ENCODE assay signal across 25 mouse cellular contexts in the genomic region with DNA sequence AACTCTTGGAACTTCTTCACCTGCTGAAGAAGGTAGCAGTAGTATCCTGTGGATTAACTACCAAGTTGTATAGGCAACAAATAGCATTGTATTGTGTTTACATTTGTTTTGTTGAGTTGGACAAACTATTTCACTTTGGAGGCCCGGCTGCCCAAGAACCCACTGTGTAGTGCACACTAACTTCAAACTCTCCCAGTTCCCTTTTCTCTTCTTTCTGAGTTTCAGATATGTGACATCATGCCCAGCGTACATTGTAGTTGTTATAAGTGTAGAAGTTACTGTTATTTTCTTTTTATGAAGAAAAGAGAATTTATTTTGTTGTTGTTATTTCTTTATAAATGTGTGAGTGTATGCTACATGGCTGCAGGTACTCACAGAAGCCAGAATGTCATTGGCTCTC.
"Had no signal": no experiment of that assay in that cellular context is flagged by ENCODE, and none has a peak within 500 bp of the region (broad histone marks: within the 10 kb centered on the region; RNA-seq: fewer than 3 reads in every experiment).

No protein-coding gene starts in this region.

- H3K4me3 ChIP-seq: embryonic facial prominence, embryonic 10.5 days; embryonic facial prominence, embryonic 12.5 days; embryonic facial prominence, embryonic 13.5 days; embryonic facial prominence, embryonic 15.5 days; erythroblast, embryonic 14.5 days; forebrain, embryonic 10.5 days; forebrain, embryonic 12.5 days; forebrain, embryonic 13.5 days; forebrain, embryonic 15.5 days; gastrocnemius, adult 2 months; heart, adult 2 months had no signal

- H3K4me2 ChIP-seq: embryonic facial prominence, embryonic 12.5 days; embryonic facial prominence, embryonic 13.5 days; embryonic facial prominence, embryonic 15.5 days; forebrain, embryonic 12.5 days; forebrain, embryonic 13.5 days; forebrain, embryonic 15.5 days had no signal

- DNase-seq: cerebellum, adult 9-10 months; cerebellum, adult 9-11 months; cerebellum, postnatal 10 days; cerebellum, postnatal 14 days; cerebellum, postnatal 25 days; cerebellum, postnatal 36 days; embryo, embryonic 11 days; forebrain, postnatal 0 days; gastrocnemius, adult 2 months; gastrocnemius, postnatal 10 days; gastrocnemius, postnatal 14 days; gastrocnemius, postnatal 25 days; gastrocnemius, postnatal 36 days; heart, adult 11 months; heart, adult 18-20 months; heart, adult 2 months had no signal

- H3K4me1 ChIP-seq: embryonic facial prominence, embryonic 12.5 days; embryonic facial prominence, embryonic 15.5 days had no signal

- H3K27me3 ChIP-seq: embryonic facial prominence, embryonic 12.5 days; embryonic facial prominence, embryonic 13.5 days; embryonic facial prominence, embryonic 15.5 days; forebrain, embryonic 12.5 days; forebrain, embryonic 13.5 days; forebrain, embryonic 15.5 days had no signal

- H3K27ac ChIP-seq: embryonic facial prominence, embryonic 10.5 days; embryonic facial prominence, embryonic 12.5 days; embryonic facial prominence, embryonic 13.5 days; embryonic facial prominence, embryonic 15.5 days; forebrain, embryonic 10.5 days; forebrain, embryonic 12.5 days; forebrain, embryonic 13.5 days; forebrain, embryonic 15.5 days; gastrocnemius, adult 2 months; heart, adult 2 months had no signal

- H3K9ac ChIP-seq: embryonic facial prominence, embryonic 12.5 days; embryonic facial prominence, embryonic 13.5 days; embryonic facial prominence, embryonic 15.5 days; forebrain, embryonic 12.5 days; forebrain, embryonic 13.5 days; forebrain, embryonic 15.5 days; forebrain, postnatal 0 days had no signal

- H3K36me3 ChIP-seq: embryonic facial prominence, embryonic 10.5 days; embryonic facial prominence, embryonic 12.5 days; embryonic facial prominence, embryonic 13.5 days; embryonic facial prominence, embryonic 15.5 days; forebrain, embryonic 10.5 days; forebrain, embryonic 12.5 days; forebrain, embryonic 15.5 days had no signal

- H3K9me3 ChIP-seq: embryonic facial prominence, embryonic 10.5 days; embryonic facial prominence, embryonic 12.5 days; embryonic facial prominence, embryonic 13.5 days; embryonic facial prominence, embryonic 15.5 days; forebrain, embryonic 10.5 days; forebrain, embryonic 12.5 days; forebrain, embryonic 13.5 days; forebrain, embryonic 15.5 days had no signal
